Mouse (Mus musculus) MEL (cell line): ENCODE results near the gene Morc4. TPM values are rescaled to one million over a fixed set of nuclear protein-coding genes. Genes with fewer than 3 reads are reported as not detected.

Experiments used
- DNase-seq: peaks from one replicate; pipeline ENCODE4 v3.0.0; 2011; ENCODE audit warnings: low read depth, low spot score
- H3K27ac ChIP-seq: 2 replicates; pipeline ENCODE4 v1.5.1; 2012; ENCODE audit warnings: low read depth, mild to moderate bottlenecking, control low read depth, low read length, moderate library complexity; ENCODE audit not compliant: control insufficient read depth
- H3K27me3 ChIP-seq, 2 experiments: fragments of 150-350 bp in 1 of 2; sonication (generic) in 1 of 2; 2 replicates each; pipeline ENCODE4 v1.6.1; 2012; ENCODE audit warnings: low read length in 2 of 2, mild to moderate bottlenecking in 2 of 2, improper control_type of control experiment in 1 of 2, moderate library complexity in 1 of 2; ENCODE audit not compliant: insufficient read depth in 2 of 2, control insufficient read depth in 1 of 2
- H3K36me3 ChIP-seq, 2 experiments: 2 replicates each; pipeline ENCODE4 v1.6.1; 2012 to 2014; ENCODE audit warnings: low read length in 2 of 2, improper control_type of control experiment in 1 of 2, inconsistent platforms in 1 of 2, mild to moderate bottlenecking in 1 of 2; ENCODE audit not compliant: insufficient read depth in 2 of 2, control insufficient read depth in 1 of 2
- H3K4me1 ChIP-seq, 2 experiments: fragments of 150-350 bp in 1 of 2; sonication (generic) in 1 of 2; 2 replicates each; pipeline ENCODE4 v1.6.1; 2012; ENCODE audit warnings: low read length in 2 of 2, improper control_type of control experiment in 1 of 2, mild to moderate bottlenecking in 1 of 2; ENCODE audit not compliant: insufficient read depth in 2 of 2, control insufficient read depth in 1 of 2
- H3K4me3 ChIP-seq, 2 experiments: fragments of 150-350 bp in 1 of 2; sonication (generic) in 1 of 2; 2 replicates each; pipeline ENCODE4 v1.5.1; 2012; ENCODE audit warnings: low read depth in 2 of 2, low read length in 2 of 2, mild to moderate bottlenecking in 2 of 2, moderate library complexity in 2 of 2, control low read depth in 1 of 2, improper control_type of control experiment in 1 of 2; ENCODE audit not compliant: control insufficient read depth in 1 of 2, insufficient read depth in 1 of 2
- H3K79me2 ChIP-seq: 2 replicates; pipeline ENCODE4 v1.6.1; 2012; ENCODE audit warnings: mild to moderate bottlenecking, low read length, moderate library complexity; ENCODE audit not compliant: control insufficient read depth, poor library complexity, insufficient read depth
- H3K9ac ChIP-seq: 2 replicates; pipeline ENCODE4 v1.6.1; 2012; ENCODE audit warnings: low read depth, mild to moderate bottlenecking, control low read depth, low read length, moderate library complexity; ENCODE audit not compliant: control insufficient read depth, poor library complexity, severe bottlenecking
- H3K9me3 ChIP-seq: fragments of 150-350 bp; sonication (generic); replicated peaks from 2 replicates; pipeline ENCODE4 v1.6.1; 2012; ENCODE audit warnings: mild to moderate bottlenecking, low read length, improper control_type of control experiment, moderate library complexity; ENCODE audit not compliant: insufficient read depth
- BHLHE40 ChIP-seq: IDR thresholded peaks from 2 replicates; pipeline ENCODE4 v1.6.1; 2012; ENCODE audit warnings: low read depth, mild to moderate bottlenecking, inconsistent platforms, low read length, improper control_type of control experiment, borderline replicate concordance
- CHD1 ChIP-seq: IDR thresholded peaks from 2 replicates; pipeline ENCODE4 v1.6.1; 2012; ENCODE audit warnings: low read depth, mild to moderate bottlenecking, inconsistent platforms, low read length, improper control_type of control experiment
- CHD2 ChIP-seq: IDR thresholded peaks from 2 replicates; pipeline ENCODE4 v1.6.1; 2011; ENCODE audit warnings: low read length, improper control_type of control experiment
- CTCF ChIP-seq, 3 experiments: IDR thresholded peaks in 2 of 3; conservative IDR thresholded peaks in 1 of 3; 2 replicates each; pipeline ENCODE4 v1.5.1; 2011 to 2012; ENCODE audit warnings: low read length in 3 of 3, low read depth in 2 of 3, mild to moderate bottlenecking in 2 of 3, improper control_type of control experiment in 1 of 3, inconsistent platforms in 1 of 3, mixed read lengths in 1 of 3, moderate library complexity in 1 of 3; ENCODE audit not compliant: control insufficient read depth in 1 of 3, insufficient read depth in 1 of 3, poor library complexity in 1 of 3, severe bottlenecking in 1 of 3
- E2F4 ChIP-seq: IDR thresholded peaks from 2 replicates; pipeline ENCODE4 v1.6.1; 2011; ENCODE audit warnings: low read depth, low read length, improper control_type of control experiment, borderline replicate concordance
- ELF1 ChIP-seq: IDR thresholded peaks from 2 replicates; pipeline ENCODE4 v1.6.1; 2014; ENCODE audit warnings: low read depth, mild to moderate bottlenecking, inconsistent platforms, low read length, improper control_type of control experiment, moderate library complexity
- EP300 ChIP-seq, 2 experiments: IDR thresholded peaks; 2 replicates each; pipeline ENCODE4 v1.6.1; 2011; ENCODE audit warnings: improper control_type of control experiment in 2 of 2, low read length in 2 of 2, low read depth in 1 of 2, mild to moderate bottlenecking in 1 of 2
- GABPA ChIP-seq: IDR thresholded peaks from 2 replicates; pipeline ENCODE4 v1.6.1; 2012; ENCODE audit warnings: low read depth, mild to moderate bottlenecking, inconsistent platforms, low read length, improper control_type of control experiment, moderate library complexity
- GATA1 ChIP-seq: IDR thresholded peaks from 2 replicates; pipeline ENCODE4 v1.6.1; 2011; ENCODE audit warnings: low read depth, low read length, improper control_type of control experiment
- HCFC1 ChIP-seq: IDR thresholded peaks from 2 replicates; pipeline ENCODE4 v1.6.1; 2012; ENCODE audit warnings: low read depth, mild to moderate bottlenecking, inconsistent platforms, low read length, improper control_type of control experiment, moderate library complexity
- JUND ChIP-seq: IDR thresholded peaks from 2 replicates; pipeline ENCODE4 v1.6.1; 2011; ENCODE audit warnings: low read depth, mild to moderate bottlenecking, improper control_type of control experiment, low read length
- MAX ChIP-seq: IDR thresholded peaks from 2 replicates; pipeline ENCODE4 v1.6.1; 2011; ENCODE audit warnings: low read length, improper control_type of control experiment
- MAZ ChIP-seq: IDR thresholded peaks from 2 replicates; pipeline ENCODE4 v1.6.1; 2012; ENCODE audit warnings: low read depth, mild to moderate bottlenecking, inconsistent platforms, low read length, improper control_type of control experiment
- MEF2A ChIP-seq: IDR thresholded peaks from 2 replicates; pipeline ENCODE4 v1.6.1; 2014; ENCODE audit warnings: low read depth, mild to moderate bottlenecking, inconsistent platforms, low read length, improper control_type of control experiment; ENCODE audit not compliant: poor library complexity, insufficient replicate concordance, severe bottlenecking; ENCODE audit errors: extremely low read depth
- MXI1 ChIP-seq: IDR thresholded peaks from 2 replicates; pipeline ENCODE4 v1.6.1; 2011; ENCODE audit warnings: mild to moderate bottlenecking, low read depth, low read length, improper control_type of control experiment
- MYB ChIP-seq: IDR thresholded peaks from 2 replicates; pipeline ENCODE4 v1.6.1; 2011; ENCODE audit warnings: mild to moderate bottlenecking, low read depth, low read length, improper control_type of control experiment
- MYC ChIP-seq: IDR thresholded peaks from 2 replicates; pipeline ENCODE4 v1.6.1; 2011; ENCODE audit warnings: low read depth, mild to moderate bottlenecking, low read length, improper control_type of control experiment, moderate library complexity
- NELFE ChIP-seq: IDR thresholded peaks from 2 replicates; pipeline ENCODE4 v1.6.1; 2011; ENCODE audit warnings: low read depth, low read length, improper control_type of control experiment
- NRF1 ChIP-seq: IDR thresholded peaks from 2 replicates; pipeline ENCODE4 v1.6.1; 2014; ENCODE audit warnings: low read depth, mild to moderate bottlenecking, inconsistent platforms, low read length, improper control_type of control experiment, moderate library complexity; ENCODE audit not compliant: poor library complexity, insufficient read depth, severe bottlenecking
- POLR2A ChIP-seq, 2 experiments: IDR thresholded peaks; 2 replicates each; pipeline ENCODE4 v1.6.1; 2011 to 2012; ENCODE audit warnings: low read length in 2 of 2, mild to moderate bottlenecking in 2 of 2, control low read depth in 1 of 2, improper control_type of control experiment in 1 of 2, low read depth in 1 of 2, moderate library complexity in 1 of 2; ENCODE audit not compliant: control insufficient read depth in 1 of 2, insufficient read depth in 1 of 2, poor library complexity in 1 of 2
- POLR2AphosphoS2 ChIP-seq: IDR thresholded peaks from 2 replicates; pipeline ENCODE4 v1.6.1; 2011; ENCODE audit warnings: low read length, improper control_type of control experiment
- POLR2AphosphoS5 ChIP-seq: IDR thresholded peaks from 2 replicates; pipeline ENCODE4 v1.6.1; 2012; ENCODE audit warnings: low read depth, borderline replicate concordance, mild to moderate bottlenecking, inconsistent platforms, low read length, moderate library complexity, mixed read lengths
- RAD21 ChIP-seq: IDR thresholded peaks from 2 replicates; pipeline ENCODE4 v1.6.1; 2011; ENCODE audit warnings: mild to moderate bottlenecking, low read depth, low read length, improper control_type of control experiment
- SIN3A ChIP-seq: IDR thresholded peaks from 2 replicates; pipeline ENCODE4 v1.6.1; 2012; ENCODE audit warnings: low read length, improper control_type of control experiment, inconsistent platforms
- SMC3 ChIP-seq: IDR thresholded peaks from 2 replicates; pipeline ENCODE4 v1.6.1; 2011; ENCODE audit warnings: low read depth, low read length, improper control_type of control experiment
- TCF12 ChIP-seq: IDR thresholded peaks from 2 replicates; pipeline ENCODE4 v1.6.1; 2014; ENCODE audit warnings: low read depth, mild to moderate bottlenecking, inconsistent platforms, low read length, improper control_type of control experiment, moderate library complexity
- UBTF ChIP-seq: IDR thresholded peaks from 2 replicates; pipeline ENCODE4 v1.6.1; 2012; ENCODE audit warnings: low read depth, mild to moderate bottlenecking, inconsistent platforms, low read length, improper control_type of control experiment, moderate library complexity, borderline replicate concordance; ENCODE audit not compliant: insufficient read depth
- USF2 ChIP-seq, 2 experiments: IDR thresholded peaks; 2 replicates each; pipeline ENCODE4 v1.6.1; 2011 to 2012; ENCODE audit warnings: improper control_type of control experiment in 2 of 2, low read length in 2 of 2, borderline replicate concordance in 1 of 2, inconsistent platforms in 1 of 2, low read depth in 1 of 2, mild to moderate bottlenecking in 1 of 2; ENCODE audit not compliant: insufficient read depth in 1 of 2
- ZC3H11A ChIP-seq: IDR thresholded peaks from 2 replicates; pipeline ENCODE4 v1.6.1; 2012; ENCODE audit warnings: low read depth, mild to moderate bottlenecking, inconsistent platforms, low read length, improper control_type of control experiment
- ZKSCAN1 ChIP-seq: IDR thresholded peaks from 2 replicates; pipeline ENCODE4 v1.6.1; 2012; ENCODE audit warnings: low read depth, mild to moderate bottlenecking, inconsistent platforms, low read length, improper control_type of control experiment, moderate library complexity
- ZMIZ1 ChIP-seq: IDR thresholded peaks from 2 replicates; pipeline ENCODE4 v1.6.1; 2012; ENCODE audit warnings: low read depth, mild to moderate bottlenecking, inconsistent platforms, low read length, improper control_type of control experiment, moderate library complexity
- ZNF384 ChIP-seq: IDR thresholded peaks from 2 replicates; pipeline ENCODE4 v1.6.1; 2012; ENCODE audit warnings: low read depth, mild to moderate bottlenecking, inconsistent platforms, low read length, improper control_type of control experiment
- polyA plus RNA-seq, 2 experiments: library from polyadenylated mRNA; stranded (reverse) in 1 of 2; unstranded in 1 of 2; fragments of >175 nt in 1 of 2; fragments of >200 nt in 1 of 2; gene quantifications; 2 replicates each; pipeline versions ENCODE4 v1.2.1 to v1.2.4; 2012; ENCODE audit warnings: low replicate concordance in 2 of 2, low read depth in 1 of 2; ENCODE audit not compliant: insufficient read length in 2 of 2, insufficient read depth in 1 of 2, missing spikeins in 1 of 2
- total RNA-seq: library from RNA; depleted of rRNA; stranded (reverse); fragments of 300-350 nt; gene quantifications from 2 replicates; pipeline ENCODE4 v1.2.3, GENCODE M21; 2012

Gene Morc4
- total and polyA plus RNA-seq, 3 experiments, result 4.2 to 221 (median 20.4) TPM

GRCm38 (mm10) chrX:139800406-139800878, 71.0 kb downstream of the Morc4 start, which contains the start of gene Cldn2:
TSS of gene Cldn2 (plus strand) at chrX:139800828.
- no peak for DNase-seq
- TF ChIP-seq RAD21 (no peak), ZNF384 (no peak), MAZ (no peak), EP300 (IDR thresholded peaks at IDR 0.05; ENCODE audit: low read depth in 1 of 2, low read length in 2 of 2) (no peak), ZC3H11A (no peak), GABPA (no peak), ELF1 (no peak), JUND (no peak), MXI1 (no peak), BHLHE40 (no peak), MYB (no peak), UBTF (no peak), CHD2 (no peak), HCFC1 (no peak), E2F4 (no peak), MAX (no peak), SMC3 (no peak), MYC (no peak), MEF2A (no peak), ZKSCAN1 (no peak)
- TF ChIP-seq, all 39 proteins: peak for 0

GRCm38 (mm10) chrX:139799953-139800352, 71.5 kb downstream of the Morc4 start:
- no peaks in the 10 kb centered on the region for H3K9me3 ChIP-seq
- no peak for TF ChIP-seq POLR2A (IDR thresholded peaks at IDR 0.05; ENCODE audit: control insufficient read depth in 1 of 2, insufficient read depth in 1 of 2, low read depth in 1 of 2, low read length in 2 of 2, poor library complexity in 1 of 2)
- TF ChIP-seq POLR2AphosphoS2, result no peak
- TF ChIP-seq MEF2A, result no peak
- TF ChIP-seq ZMIZ1, result no peak
- TF ChIP-seq SIN3A, result no peak
- TF ChIP-seq CTCF (IDR thresholded peaks at IDR 0.05 in 2 of 3, conservative IDR thresholded peaks at IDR 0.05 in 1 of 3; ENCODE audit: control insufficient read depth in 1 of 3, insufficient read depth in 1 of 3, low read depth in 2 of 3, low read length in 3 of 3, poor library complexity in 1 of 3, severe bottlenecking in 1 of 3), result no peak
- no peak for TF ChIP-seq TCF12
- no peak for TF ChIP-seq USF2 (IDR thresholded peaks at IDR 0.05; ENCODE audit: borderline replicate concordance in 1 of 2, insufficient read depth in 1 of 2, low read depth in 1 of 2, low read length in 2 of 2)
- TF ChIP-seq CHD1, result no peak
- TF ChIP-seq RAD21, result no peak
- no peak for TF ChIP-seq MYB
- no peak for TF ChIP-seq NRF1
- TF ChIP-seq POLR2AphosphoS5, result no peak
- no peak for TF ChIP-seq NELFE
- TF ChIP-seq MYC, result no peak
- no peak for TF ChIP-seq GATA1
- TF ChIP-seq, all 39 proteins: peak for 0
- H3K9ac ChIP-seq, result no peak overlapping the region
- peaks cover 2 to 27% of the 10 kb centered on the region in 2 experiments; a peak in 3 of 4 replicates for H3K4me1 ChIP-seq
- no peak for DNase-seq
- no peaks in the 10 kb centered on the region for H3K27me3 ChIP-seq
- no peak overlapping the region for H3K27ac ChIP-seq
- H3K79me2 ChIP-seq, result no peaks in the 10 kb centered on the region
- H3K4me3 ChIP-seq, result no peak overlapping the region
- H3K36me3 ChIP-seq, result peaks cover 0 to 24% of the 10 kb centered on the region in 2 experiments; a peak in 2 of 4 replicates

More at GRCm38 (mm10) chrX:139800406-139800878, 71.0 kb downstream of the Morc4 start, which contains the start of gene Cldn2:
- Histone ChIP-seq H3K27me3 (no peaks in the 10 kb centered on the region), H3K9me3 (no peaks in the 10 kb centered on the region), H3K79me2 (no peaks in the 10 kb centered on the region), H3K27ac (no peak within 1 kb of the TSS), H3K36me3 (peaks cover 0 to 19% of the 10 kb centered on the region in 2 experiments; a peak in 2 of 4 replicates), H3K9ac (no peak within 1 kb of the TSS), H3K4me3 (no peak within 1 kb of the TSS), H3K4me1 (peaks cover 0 to 24% of the 10 kb centered on the region in 2 experiments; a peak in 3 of 4 replicates)
